Mouse (Mus musculus): Measurements from ENCODE around the gene Flvcr1. TPM values are rescaled to one million over a fixed set of nuclear protein-coding genes. Genes with fewer than 3 reads are reported as not detected.

Gene Flvcr1
- total RNA-seq, 1 experiment: 20.5 TPM

DNA sequence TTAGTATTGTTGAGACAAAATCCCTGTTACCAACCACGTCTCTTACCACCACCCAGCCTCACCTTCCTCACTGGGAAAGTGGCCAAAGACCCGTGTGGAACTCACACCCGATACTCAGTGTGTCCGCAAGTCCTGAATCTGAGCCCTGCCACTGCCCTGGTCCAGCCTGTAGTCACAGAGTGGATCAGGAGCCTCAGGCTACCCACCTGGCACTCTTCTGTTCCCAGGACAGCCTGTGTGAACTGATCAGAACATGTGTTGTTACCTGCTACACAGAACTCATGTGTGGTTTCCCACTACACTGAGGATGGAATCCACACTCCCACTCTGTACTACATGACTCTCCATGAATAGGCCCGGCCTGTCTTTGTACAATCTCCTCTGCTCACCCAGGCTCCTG, 16.1 kb upstream of the Flvcr1 start:
- Histone ChIP-seq H3K4me3 (ENCODE audit: insufficient read depth in 1 of 2, low read depth in 1 of 2, low read length in 2 of 2, poor library complexity in 1 of 2, severe bottlenecking in 1 of 2) (no peak overlapping the region), H3K9me3 (ENCODE audit: control insufficient read depth, insufficient read depth, low read depth, low read length) (no peaks in the 10 kb centered on the region), H3K27ac (ENCODE audit: insufficient read depth, low read depth, low read length, poor library complexity, severe bottlenecking) (no peak overlapping the region), H3K9ac (ENCODE audit: insufficient read depth, low read depth, low read length, poor library complexity, severe bottlenecking) (no peak overlapping the region), H3K36me3 (ENCODE audit: control insufficient read depth, insufficient read depth, low read length, poor library complexity, severe bottlenecking) (no peaks in the 10 kb centered on the region), H3K4me1 (ENCODE audit: control insufficient read depth in 2 of 2, insufficient read depth in 2 of 2, low read length in 2 of 2, poor library complexity in 1 of 2) (no peaks in the 10 kb centered on the region)
- no peak for DNase-seq (ENCODE audit: low read depth, low spot score)
- in situ Hi-C loops (cut with MboI; ENCODE audit: low sequenced_read_pairs in 2 of 2, unreplicated experiment in 2 of 2): no loop called here
- TF ChIP-seq ZC3H11A (IDR thresholded peaks at IDR 0.05; ENCODE audit: borderline replicate concordance, low read depth, low read length) (no peak), MAFK (IDR thresholded peaks at IDR 0.05; ENCODE audit: insufficient read depth, low read depth, low read length) (no peak), ZNF384 (IDR thresholded peaks at IDR 0.05; ENCODE audit: low read depth, low read length) (no peak), CHD2 (IDR thresholded peaks at IDR 0.05; ENCODE audit: low read depth, low read length) (no peak), HCFC1 (IDR thresholded peaks at IDR 0.05; ENCODE audit: borderline replicate concordance, insufficient read depth, low read length) (no peak)

DNA sequence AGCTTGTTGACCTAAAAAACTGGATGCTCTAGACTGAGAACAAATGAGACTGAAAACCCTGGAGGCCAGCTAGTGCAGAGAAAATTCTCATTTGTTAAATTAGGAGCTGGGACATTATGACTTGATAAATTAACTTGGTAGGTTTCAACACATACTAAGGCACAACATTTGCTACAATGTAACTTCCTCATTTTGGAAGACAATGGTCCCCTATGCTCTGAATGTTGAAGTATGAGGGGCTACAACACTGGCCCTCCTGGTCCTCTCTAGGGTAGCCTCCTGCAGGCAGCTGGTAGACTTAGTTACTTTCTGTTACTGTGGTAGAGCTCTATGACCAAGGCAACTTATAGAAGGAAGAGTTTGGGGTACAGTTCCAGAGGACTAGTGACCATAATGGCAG, 15.4 kb upstream of the Flvcr1 start:
- Histone ChIP-seq H3K9ac (ENCODE audit: insufficient read depth, low read depth, low read length, poor library complexity, severe bottlenecking) (no peak overlapping the region), H3K27ac (ENCODE audit: insufficient read depth, low read depth, low read length, poor library complexity, severe bottlenecking) (no peak overlapping the region), H3K36me3 (ENCODE audit: control insufficient read depth, insufficient read depth, low read length, poor library complexity, severe bottlenecking) (no peaks in the 10 kb centered on the region), H3K4me1 (ENCODE audit: control insufficient read depth in 2 of 2, insufficient read depth in 2 of 2, low read length in 2 of 2, poor library complexity in 1 of 2) (0 out of 4 replicates have a peak, but pooled peaks cover 0 to under 1% of the 10 kb centered on the region in 2 experiments), H3K9me3 (ENCODE audit: control insufficient read depth, insufficient read depth, low read depth, low read length) (no peaks in the 10 kb centered on the region), H3K4me3 (ENCODE audit: insufficient read depth in 1 of 2, low read depth in 1 of 2, low read length in 2 of 2, poor library complexity in 1 of 2, severe bottlenecking in 1 of 2) (no peak overlapping the region)
- no peak for TF ChIP-seq MAFK (IDR thresholded peaks at IDR 0.05; ENCODE audit: insufficient read depth, low read depth, low read length)
- DNase-seq (ENCODE audit: low read depth, low spot score): no peak
- in situ Hi-C loops (cut with MboI; ENCODE audit: low sequenced_read_pairs in 2 of 2, unreplicated experiment in 2 of 2): no loop called here

DNA sequence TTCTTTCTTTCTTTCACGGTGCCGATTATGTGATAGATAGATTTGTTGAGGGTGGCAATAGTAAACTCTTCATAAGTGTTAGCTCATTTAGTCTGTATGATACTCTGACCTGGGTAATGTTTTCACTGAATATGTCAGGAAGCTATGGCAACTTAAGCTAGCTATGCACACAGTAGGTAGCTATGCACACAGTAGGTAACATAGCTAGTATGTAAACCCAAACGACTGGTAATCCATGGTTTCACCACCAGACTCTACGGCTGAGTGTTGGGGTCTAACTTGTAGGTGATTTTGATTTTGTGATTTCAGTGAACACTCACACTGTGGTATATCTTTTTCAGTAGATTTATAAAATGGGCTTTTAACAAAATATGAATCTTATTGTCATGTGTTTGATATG, 12.0 kb upstream of the Flvcr1 start:
- TF ChIP-seq HCFC1 (IDR thresholded peaks at IDR 0.05; ENCODE audit: borderline replicate concordance, insufficient read depth, low read length) (no peak), CHD2 (IDR thresholded peaks at IDR 0.05; ENCODE audit: low read depth, low read length) (no peak), ZC3H11A (IDR thresholded peaks at IDR 0.05; ENCODE audit: borderline replicate concordance, low read depth, low read length) (no peak), ZNF384 (IDR thresholded peaks at IDR 0.05; ENCODE audit: low read depth, low read length) (no peak), MAFK (IDR thresholded peaks at IDR 0.05; ENCODE audit: insufficient read depth, low read depth, low read length) (no peak)
- Histone ChIP-seq H3K4me1 (ENCODE audit: control insufficient read depth in 2 of 2, insufficient read depth in 2 of 2, low read length in 2 of 2, poor library complexity in 1 of 2) (peaks cover 0 to 3% of the 10 kb centered on the region in 2 experiments; a peak in 1 of 4 replicates), H3K9ac (ENCODE audit: insufficient read depth, low read depth, low read length, poor library complexity, severe bottlenecking) (no peak overlapping the region), H3K27ac (ENCODE audit: insufficient read depth, low read depth, low read length, poor library complexity, severe bottlenecking) (no peak overlapping the region), H3K36me3 (ENCODE audit: control insufficient read depth, insufficient read depth, low read length, poor library complexity, severe bottlenecking) (no peaks in the 10 kb centered on the region), H3K4me3 (ENCODE audit: insufficient read depth in 1 of 2, low read depth in 1 of 2, low read length in 2 of 2, poor library complexity in 1 of 2, severe bottlenecking in 1 of 2) (no peak overlapping the region), H3K9me3 (ENCODE audit: control insufficient read depth, insufficient read depth, low read depth, low read length) (no peaks in the 10 kb centered on the region)
- in situ Hi-C loops (cut with MboI; ENCODE audit: low sequenced_read_pairs in 2 of 2, unreplicated experiment in 2 of 2): no loop called here
- no peak for DNase-seq (ENCODE audit: low read depth, low spot score)

DNA sequence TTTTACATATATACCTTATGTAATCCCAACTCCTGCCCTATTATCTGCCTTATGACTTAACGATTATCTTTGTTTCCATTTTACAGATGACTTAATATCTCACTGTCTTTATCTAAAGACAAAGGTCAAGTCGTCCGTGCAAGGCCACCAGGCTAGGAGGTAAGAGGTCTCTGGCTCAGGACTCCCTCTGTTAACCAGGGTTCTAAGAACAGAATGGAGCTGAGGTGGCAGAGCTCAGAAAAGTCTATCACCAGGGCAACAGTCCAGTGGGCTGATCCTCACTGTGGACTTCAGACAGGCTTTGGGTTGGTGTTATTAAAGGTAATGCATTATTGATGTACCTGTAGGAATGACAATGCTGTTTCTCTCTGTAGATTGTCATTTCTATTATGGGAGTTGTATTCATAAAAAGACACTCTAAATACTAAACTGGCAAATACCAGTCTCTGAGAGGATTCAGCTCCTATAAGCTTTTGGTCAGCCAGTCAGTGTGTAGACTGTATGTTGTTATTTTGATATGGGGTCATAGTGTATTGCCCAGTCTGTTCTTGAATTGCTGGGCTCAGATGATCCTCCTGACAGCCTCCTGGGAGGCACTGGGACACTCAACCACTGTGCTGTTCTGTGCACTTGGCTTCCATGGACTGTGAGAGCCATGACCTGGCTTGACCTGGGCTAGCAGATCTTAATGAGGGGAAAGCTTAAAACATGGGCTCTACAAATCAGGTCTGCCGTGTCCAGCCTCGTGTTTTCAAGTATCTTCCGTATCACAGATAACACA, 10.8 kb upstream of the Flvcr1 start, which contains the start of gene Spata45:
Spata45 (plus strand) TSS at position 86 of the 781 bp plus-strand sequence.
- Histone ChIP-seq H3K36me3 (ENCODE audit: control insufficient read depth, insufficient read depth, low read length, poor library complexity, severe bottlenecking) (no peaks in the 10 kb centered on the region), H3K9ac (ENCODE audit: insufficient read depth, low read depth, low read length, poor library complexity, severe bottlenecking) (no peak within 1 kb of the TSS), H3K4me1 (ENCODE audit: control insufficient read depth in 2 of 2, insufficient read depth in 2 of 2, low read length in 2 of 2, poor library complexity in 1 of 2) (peaks cover 0 to 3% of the 10 kb centered on the region in 2 experiments; a peak in 1 of 4 replicates), H3K9me3 (ENCODE audit: control insufficient read depth, insufficient read depth, low read depth, low read length) (no peaks in the 10 kb centered on the region), H3K27ac (ENCODE audit: insufficient read depth, low read depth, low read length, poor library complexity, severe bottlenecking) (no peak within 1 kb of the TSS), H3K4me3 (ENCODE audit: insufficient read depth in 1 of 2, low read depth in 1 of 2, low read length in 2 of 2, poor library complexity in 1 of 2, severe bottlenecking in 1 of 2) (no peak within 1 kb of the TSS)
- TF ChIP-seq ZC3H11A (IDR thresholded peaks at IDR 0.05; ENCODE audit: borderline replicate concordance, low read depth, low read length): no peak
- TF ChIP-seq CHD2 (IDR thresholded peaks at IDR 0.05; ENCODE audit: low read depth, low read length): no peak
- TF ChIP-seq HCFC1 (IDR thresholded peaks at IDR 0.05; ENCODE audit: borderline replicate concordance, insufficient read depth, low read length): no peak
- TF ChIP-seq MAFK (IDR thresholded peaks at IDR 0.05; ENCODE audit: insufficient read depth, low read depth, low read length): no peak
- no peak for TF ChIP-seq ZNF384 (IDR thresholded peaks at IDR 0.05; ENCODE audit: low read depth, low read length)
- in situ Hi-C loops (cut with MboI; ENCODE audit: low sequenced_read_pairs in 2 of 2, unreplicated experiment in 2 of 2): no loop called here
- DNase-seq (ENCODE audit: low read depth, low spot score): no peak

All from ES-E14 (cell line).